Mouse (Mus musculus) layer of hippocampus, postnatal 25 days (tissue): ENCODE results near the gene Musk. TPM values are rescaled to one million over a fixed set of nuclear protein-coding genes. Genes with fewer than 3 reads are reported as not detected.

Source experiments
- DNase-seq, 2 experiments: peaks; one replicate each; pipeline ENCODE4 v3.0.0; 2022; ENCODE audit warnings: mixed read lengths in 2 of 2, low spot score in 1 of 2; ENCODE audit errors: extremely low spot score in 1 of 2
- total RNA-seq, 2 experiments: library from RNA; stranded (reverse); gene quantifications; 2 replicates each; pipeline ENCODE4 v1.2.3; 2021

Musk gene
- total RNA-seq, 2 experiments from 2014 or later: 1.8 to 2.2 TPM

DNA sequence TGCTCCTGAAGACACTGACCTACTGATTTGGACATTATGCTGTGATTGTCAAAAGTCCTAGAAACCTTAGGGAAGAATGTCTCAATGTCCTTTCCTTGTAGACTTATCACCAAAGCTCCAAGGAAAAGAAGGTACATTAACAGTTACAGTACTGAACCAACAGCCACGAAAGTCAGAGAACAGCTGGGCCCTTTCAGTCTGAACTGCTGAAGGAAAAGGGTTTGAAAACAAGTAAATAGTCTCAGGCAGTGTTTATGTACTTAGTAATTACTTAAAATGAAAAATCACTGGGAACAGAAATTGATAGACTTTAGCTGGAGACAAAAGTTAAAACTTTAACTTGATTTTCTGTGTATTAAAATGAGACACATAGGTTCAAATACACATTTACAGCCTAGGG lies 27.6 kb downstream of the Musk start:
- DNase-seq: no peak

DNA sequence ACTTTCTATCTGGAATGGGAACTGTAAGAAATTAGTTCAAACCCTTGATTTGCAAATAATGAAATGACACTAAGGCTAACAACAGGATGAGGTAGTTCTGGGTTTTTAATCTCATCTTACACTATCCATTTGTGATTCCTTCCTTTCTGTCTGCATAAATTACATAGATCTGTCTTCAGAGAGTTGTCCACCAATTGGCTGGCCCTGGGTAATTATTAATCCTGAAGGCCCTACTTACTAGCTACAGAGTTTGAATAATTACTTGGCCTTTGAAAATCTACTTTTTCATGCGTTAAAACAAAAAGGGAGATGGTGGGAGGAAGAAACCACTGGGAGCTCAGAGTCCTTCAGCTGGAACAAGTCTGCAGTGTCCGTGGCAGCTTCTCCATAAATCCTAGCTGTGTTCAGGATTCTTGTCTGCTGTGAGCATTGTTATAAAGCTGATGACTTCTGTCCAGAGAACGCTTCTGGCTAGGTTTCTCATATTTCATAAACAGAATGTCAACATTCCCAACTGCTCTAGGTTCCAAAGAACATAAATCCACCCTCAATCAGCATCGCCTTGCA lies 29.3 kb downstream of the Musk start:
- no peak for DNase-seq

DNA sequence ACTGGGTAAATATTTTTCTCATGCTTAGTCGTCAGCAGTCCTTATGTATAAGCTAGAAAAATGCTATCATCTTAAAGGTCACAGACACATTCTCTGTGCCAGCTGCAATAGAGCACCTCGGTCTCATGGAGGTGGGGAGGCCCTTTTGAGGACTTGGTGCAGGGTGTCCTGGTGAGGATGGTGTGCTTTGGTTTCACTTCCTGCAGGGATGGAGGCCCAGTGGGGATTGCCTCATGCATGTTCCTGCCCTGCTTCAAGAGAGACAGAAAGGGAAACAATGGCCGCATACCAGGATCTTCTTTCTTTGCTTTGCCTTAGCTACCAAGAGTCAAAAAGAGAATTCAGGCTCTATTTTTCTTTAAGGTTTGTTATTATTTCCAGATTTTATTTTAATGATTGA lies 31.8 kb downstream of the Musk start:
- no peak for DNase-seq

DNA sequence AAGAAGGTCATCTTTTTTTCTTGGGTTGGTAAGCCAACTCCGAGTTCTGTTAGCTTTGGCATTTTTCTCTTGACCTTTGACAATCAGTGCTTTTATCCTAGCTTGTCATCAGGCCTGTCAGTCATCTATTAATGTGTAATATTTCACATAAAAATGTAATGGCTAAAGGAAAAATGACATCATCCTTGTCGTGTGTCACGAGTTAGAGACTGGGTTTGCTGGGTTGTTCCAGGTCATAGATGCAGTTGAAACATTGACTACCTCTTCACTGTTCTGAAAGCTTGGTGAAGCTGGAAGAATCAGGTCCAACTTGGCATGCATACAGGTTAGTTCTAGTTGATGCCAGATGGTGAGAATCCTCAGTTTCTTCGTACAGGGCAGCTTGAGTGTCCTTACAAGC lies 34.5 kb downstream of the Musk start:
- no peak for DNase-seq

DNA sequence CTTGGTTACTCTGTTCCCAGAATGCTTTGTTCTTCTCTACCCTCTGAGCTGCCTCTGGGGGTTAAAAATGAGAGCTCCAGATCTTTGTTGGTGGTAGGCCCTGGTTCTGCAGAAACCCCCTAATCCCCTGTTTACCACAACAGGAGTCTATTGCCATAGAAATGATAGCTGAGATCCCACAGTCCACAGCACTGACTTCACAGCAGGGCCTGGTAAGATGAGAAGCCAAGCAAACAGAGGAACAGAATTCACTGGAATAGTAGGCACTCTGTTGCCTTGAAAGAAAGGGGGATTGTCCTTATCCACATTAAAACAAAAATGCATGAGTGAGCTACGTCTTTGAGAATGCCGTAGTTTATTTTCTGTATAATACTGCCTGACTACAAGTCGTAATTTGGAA lies 41.0 kb downstream of the Musk start:
- no peak for DNase-seq

DNA sequence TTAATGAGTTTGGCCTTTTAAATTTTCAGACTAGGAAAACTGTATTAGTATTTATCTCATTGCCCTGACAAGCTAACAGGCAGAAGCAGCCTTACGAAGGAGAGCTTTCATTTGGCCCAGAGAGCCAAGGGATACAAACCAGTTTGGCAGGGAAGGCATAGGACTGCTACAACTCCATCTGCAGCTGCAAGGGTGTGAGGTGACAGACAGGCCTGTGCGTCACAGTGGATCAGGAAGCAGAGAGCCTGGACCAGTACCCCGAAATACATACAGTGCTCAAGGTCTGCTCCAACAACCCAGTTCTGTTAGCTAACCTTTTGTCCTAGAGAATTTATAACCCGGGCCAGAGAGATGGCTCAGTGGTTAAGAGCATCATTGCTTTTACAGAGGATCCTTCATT lies 42.5 kb downstream of the Musk start:
- no peak for DNase-seq

DNA sequence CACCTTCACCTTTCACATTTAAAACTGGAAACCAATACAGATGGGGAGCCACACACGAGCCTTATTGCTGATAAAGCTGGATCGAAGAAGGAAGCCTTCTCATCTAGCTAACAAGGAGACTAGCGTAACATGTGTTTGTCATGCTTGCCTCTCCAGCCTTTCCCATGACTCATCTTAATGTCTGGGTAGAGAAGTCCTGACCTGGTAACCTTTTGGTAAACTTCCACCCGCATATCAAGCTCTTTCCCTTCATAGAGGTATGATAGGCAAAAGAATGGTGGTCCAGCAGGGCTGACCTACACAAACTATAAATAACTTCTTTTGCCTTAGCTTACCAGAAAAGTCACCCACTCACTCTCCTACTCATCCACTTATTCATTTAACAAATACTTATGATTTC lies 44.3 kb downstream of the Musk start:
- no peak for DNase-seq

DNA sequence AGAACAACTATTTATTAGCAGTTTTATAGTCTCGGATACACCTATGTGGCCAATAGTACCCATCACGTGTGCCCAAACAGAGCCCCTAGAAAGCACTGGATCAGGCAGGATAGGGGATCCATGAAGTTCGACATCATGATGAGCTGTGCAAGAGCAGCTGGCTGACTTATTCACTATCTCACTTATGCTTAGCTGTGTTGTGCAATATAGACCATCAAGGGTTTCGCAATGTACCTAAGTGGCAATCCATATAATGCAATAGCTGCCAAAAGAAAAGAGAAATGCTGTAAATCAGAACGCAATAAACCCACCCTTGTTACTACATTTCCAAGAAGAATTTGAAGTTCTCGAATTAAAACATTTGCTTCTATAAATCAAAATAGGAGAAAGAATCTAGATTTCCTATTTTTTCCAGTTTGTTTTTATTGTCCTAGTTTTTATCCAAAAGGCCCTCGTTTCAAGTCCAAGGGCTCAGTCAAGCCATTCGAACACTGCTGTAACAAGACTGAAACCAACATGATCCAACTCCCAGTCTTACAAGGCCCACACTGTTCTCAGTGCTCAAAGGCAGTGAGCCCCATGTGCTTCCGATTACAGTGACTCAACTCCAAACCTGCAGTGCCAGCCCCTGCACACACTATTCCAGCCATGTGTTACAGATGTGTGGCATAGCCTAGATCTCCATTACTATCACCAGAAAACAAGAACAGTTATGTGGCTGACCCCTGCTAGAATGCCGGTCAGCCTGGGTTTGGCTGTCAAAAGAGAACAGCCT lies 45.3 kb downstream of the Musk start:
- no peak for DNase-seq

DNA sequence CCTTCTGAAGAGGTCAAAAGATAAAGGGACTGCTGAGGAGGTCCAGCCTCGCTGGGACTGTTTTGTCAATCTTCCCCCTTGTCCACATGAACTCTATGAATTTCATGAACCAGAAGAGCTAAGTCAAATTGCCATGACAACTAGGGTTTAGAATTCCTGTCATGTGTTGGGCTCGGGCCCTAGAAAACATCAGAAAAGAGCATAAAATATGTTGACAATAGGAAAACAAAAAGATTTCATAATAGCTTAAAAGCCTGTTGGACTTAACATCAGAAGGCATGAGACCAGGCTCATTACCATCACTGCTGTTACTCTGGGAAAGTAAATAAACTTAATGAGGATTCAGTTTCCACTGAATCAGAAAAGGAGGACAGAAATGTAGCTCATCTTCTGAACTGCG lies 46.6 kb downstream of the Musk start:
- DNase-seq: no peak

DNA sequence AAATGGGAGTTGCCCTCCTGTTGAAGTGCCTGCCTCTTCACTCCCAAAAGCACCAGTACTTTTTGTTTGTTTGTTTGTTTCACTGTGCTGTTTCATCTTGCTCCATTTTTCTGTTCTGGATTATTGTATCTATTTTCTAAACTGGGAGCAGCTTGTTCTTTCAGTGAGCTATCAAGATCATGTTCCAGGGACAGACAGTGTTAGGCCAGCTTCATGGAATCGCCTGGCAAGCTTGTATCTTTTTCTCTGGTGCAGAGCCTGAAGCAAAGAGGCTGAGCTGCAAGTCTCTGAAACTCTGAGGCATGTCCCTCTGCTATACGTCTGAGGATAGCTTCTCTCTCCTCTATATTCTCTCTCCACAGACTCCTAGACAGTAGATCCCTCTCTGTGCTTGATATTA lies 50.5 kb downstream of the Musk start:
- no peak for DNase-seq

DNA sequence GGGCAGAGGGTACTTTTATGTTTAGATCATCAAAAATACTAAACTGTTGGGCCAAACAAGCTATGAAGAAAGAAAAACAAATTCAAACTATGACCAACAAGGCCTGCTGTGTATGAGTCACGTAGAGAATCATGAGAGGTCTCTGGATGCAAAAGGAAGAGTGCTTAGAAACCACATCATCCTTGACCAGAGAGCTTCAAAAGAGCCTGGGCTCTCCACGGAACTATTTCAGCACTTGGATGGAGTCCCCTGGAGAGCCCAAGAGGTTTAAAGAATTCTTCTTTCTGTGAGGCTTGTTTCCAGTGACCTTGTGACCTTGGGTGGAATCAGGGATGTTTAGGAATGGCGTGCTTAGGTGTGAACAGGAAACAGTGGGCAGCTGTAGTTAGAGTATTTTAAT lies 53.5 kb downstream of the Musk start:
- DNase-seq: no peak

DNA sequence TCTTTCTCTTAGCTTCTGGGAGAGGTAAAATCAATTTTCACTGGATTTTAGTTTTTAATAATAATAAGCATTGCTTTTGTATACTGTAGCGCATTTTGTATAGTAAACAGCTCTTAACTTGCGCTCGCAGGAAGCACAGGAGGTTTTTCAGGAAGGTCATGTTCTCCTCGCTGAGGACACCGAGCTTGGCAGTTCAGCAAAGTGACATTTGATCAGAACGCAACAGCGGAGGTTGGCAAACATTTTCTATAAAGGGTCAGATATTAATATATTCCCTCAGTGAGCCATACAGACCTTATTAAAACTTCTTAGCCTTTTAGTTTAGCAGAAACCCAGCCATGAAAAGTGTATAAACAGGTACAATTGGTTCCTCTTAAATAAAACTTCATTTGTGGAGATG lies 64.4 kb downstream of the Musk start:
- no peak for DNase-seq

DNA sequence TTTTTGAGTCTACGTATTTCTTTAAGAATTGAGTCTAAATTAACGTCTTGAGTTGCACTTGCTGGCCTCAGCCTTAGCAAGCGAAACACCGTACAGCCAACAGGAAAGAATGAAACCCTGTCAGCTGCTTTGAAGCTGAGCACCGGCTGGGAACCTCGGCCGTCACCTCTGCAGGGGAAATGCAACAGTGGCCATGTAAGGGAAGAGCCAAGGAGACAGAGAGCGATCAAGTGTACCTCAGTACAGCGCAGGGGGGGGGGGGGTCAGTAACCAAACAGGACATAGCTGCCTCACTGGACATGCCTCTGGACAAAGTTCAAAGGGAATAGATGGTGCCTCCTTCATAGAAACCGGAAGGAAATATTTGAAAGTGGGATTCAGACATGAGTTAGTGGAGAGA lies 65.4 kb downstream of the Musk start:
- DNase-seq: no peak

DNA sequence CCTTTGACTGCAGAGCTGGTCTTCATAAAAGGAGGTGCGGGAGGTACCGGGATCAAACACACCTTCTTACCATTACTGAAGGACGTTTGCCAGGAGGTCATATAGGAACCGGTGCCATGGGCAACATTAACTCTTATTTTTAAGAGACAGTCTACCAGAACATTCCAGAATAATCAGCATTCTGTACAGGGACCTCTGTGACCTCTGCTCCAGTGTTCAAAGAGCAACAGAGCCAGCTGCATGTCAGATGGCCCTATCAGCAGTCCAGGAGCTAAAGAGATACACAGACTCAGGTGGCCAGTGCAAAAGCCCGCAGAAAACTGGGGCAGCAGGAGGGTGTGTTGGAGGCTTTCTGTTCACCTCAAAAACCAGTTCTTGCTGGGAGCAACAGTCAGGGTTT lies 65.8 kb downstream of the Musk start:
- DNase-seq: no peak

DNA sequence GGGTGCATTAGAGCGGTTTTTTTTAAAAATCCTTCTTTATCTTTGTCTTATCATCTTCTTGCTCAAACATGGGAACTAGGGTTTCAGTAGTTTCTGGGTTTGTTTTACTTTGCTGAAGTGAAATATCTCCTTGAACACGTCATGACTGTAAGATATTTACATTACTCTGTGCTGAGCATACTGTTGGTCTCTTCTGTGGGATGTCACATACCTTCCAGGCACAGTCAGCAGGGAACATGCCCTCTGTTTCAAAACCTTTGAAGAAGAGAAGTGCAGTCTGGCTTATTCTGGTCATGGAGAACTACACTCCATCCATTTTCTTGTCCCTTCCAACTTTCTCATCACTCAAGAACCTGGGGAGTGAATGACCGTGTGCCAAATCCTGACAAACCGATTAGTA lies 73.2 kb downstream of the Musk start:
- DNase-seq: no peak

DNA sequence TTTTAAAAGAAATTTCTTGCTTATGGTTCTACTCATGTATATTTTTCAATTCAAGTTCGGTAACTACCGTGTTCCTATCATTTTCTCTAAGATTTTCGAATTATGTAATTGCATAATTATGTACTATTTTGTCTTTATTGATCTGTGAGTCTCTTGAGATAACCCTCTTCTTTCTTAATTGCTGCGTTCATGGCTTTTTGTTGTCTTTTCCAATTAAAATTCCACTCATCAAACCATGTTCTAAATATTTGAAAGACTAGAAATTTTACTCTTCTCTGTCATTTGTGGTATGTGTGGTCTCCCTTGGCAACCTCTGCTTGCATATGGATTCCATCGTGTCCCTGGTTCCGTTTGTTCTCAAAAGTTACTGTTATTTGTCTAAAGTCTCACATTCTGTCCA lies 79.6 kb downstream of the Musk start:
- DNase-seq: no peak

DNA sequence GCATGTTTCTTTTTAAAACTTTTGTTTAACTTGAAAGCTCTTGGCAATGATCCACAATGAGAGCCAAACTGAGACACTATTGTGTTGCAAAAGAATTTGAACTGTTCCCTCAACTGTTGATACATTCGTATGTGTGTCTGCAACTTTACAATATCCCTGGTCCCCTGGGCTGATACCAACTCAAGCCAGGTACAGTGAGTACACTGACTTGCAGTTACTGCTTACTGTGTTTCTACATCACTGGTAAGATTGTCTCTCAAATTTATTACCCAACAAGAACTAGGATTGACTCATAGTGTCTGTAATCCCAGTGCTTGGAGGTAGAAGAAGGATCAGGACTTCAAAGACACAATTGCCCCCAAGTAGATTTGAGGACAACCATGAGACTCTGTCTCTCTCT lies 85.3 kb downstream of the Musk start:
- no peak for DNase-seq

DNA sequence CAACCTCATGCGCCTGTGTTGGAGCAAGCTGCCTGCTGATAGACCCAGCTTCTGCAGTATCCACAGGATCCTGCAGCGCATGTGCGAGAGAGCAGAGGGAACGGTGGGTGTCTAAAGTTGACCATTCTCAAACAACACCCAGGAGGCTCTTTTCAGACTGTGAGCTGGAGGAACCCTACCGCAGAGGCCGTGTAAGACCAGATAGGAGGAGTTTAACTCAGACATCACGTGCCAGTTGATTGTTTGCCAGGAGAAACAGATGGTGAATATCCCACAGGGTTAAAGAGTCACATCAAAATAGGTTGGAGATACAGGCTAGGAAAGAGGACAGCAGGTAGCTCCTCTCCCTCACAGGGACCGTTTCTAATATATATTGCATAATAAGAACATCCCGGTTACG lies 87.8 kb downstream of the Musk start:
- no peak for DNase-seq

DNA sequence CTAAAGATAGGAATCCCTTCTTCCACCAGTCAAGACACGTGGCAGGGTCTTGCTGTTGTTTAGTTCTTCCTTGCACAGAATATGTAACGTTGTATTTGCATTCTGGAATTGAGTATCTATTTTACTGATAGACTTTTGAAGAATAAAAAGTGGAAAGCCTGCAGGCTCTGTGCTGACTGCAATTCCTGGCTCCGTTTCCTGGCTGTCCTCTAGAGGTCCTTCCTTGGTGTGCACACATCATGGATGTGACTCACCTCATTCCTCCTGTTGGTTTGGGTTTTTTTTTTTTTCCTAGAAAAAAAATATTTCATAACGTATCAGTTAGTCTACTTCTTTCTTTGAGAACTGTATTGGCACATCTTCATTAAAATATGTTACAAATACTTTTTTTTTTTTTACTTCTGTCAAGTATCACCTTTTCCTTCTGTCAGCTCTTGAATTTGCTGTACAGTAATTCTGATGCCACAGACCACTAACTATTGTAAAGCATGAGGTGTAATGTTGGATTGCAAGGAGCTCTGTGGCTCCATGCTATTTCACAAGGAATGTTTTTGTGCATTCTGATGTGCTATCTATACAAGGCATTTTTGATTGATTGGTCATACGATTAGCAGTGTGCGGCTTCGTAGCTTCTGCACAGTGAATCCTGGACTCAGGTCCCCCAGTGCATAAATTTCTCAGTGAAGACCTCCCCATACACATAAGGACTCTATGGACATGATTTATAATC lies 88.5 kb downstream of the Musk start:
- peak in 1 of 2 experiments; percentile 44 for DNase-seq

DNA sequence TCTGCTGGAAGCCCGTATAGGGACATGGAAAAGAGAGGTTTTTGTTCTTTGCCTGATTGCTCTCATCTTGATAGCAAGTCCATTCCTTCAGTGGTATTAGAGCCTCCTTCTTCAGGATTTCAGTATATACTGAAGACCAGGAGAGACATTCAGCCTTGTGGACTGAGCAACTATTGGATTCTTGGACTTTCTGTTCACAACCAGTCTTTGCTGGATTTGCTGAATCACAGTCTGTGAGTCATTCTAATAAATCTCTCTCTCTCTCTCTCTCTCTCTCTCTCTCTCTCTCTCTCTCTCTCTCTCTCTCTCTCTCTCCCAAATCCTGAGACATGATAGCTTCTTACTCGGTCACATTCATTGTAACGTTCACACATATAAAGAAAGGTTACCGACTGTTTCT lies 93.4 kb downstream of the Musk start:
- DNase-seq: no peak

DNA sequence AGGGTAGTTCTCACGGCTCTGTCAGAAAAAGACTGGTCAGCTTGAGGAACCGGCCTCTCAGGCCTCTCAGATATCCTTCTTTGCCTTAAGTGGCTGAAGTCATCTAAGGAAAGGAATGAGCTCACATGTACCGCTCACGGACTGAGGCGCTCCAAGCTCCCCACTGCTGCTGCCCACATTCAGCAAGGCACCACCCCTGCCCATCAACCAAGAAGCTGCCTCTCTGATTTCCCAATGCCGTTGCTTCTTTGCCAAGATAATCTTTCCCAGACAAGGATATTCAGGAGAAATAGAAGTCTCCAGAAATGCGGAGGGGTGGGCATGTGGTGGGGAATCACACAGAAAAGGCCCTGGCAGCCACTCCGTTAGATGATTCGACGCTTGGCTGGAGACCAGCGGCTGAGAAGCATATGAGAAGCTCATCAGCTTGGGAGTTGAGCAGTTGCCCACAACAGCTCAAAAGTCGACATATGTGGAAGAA lies 115.1 kb downstream of the Musk start:
- peak; percentile 59 to 63 for DNase-seq
